Mouse (Mus musculus): ENCODE measurements around the gene Zdhhc13.

DNA sequence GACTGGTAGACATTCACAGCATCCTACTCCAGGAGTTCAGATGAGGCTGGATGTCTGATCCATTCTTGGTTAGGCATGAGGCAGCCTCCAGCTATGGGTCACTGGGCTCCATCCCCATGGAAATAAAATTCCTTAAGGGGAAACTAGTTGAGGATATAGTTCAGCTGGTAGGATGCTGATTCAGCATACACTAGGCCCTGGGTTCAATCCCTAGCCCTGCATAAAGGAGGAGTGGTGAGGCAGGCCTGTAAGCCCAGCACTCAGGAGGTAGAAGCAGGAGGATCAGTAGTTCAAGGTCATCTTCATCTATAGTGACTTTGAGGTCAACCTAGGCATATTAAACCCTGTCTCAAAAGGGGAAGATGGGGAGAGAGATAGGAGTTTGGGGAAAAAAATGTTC is 75.4 kb downstream of the Zdhhc13 start:
- no peak for TF ChIP-seq POLR2A (IDR thresholded peaks at IDR 0.05; ENCODE audit: borderline replicate concordance, extremely low read depth, low read depth, low read length)
- TF ChIP-seq CTCF (IDR thresholded peaks at IDR 0.05; ENCODE audit: insufficient read depth, low read length) = no peak
